Mouse (Mus musculus): ENCODE data around the gene Cd40. TPM values are rescaled to one million over a fixed set of nuclear protein-coding genes. Genes with fewer than 3 reads are reported as not detected.

The Cd40 gene
- polyA plus RNA-seq, 1 experiment from 2014 or later: 5.6 TPM

Other genes with a start within 250 kb of the Cd40 start
- 25.5 and 25.9 TPM in 2 replicates for gene Zswim1, start 232.9 kb upstream of the Cd40 start, polyA plus RNA-seq (2016; fragmentation: Nextera tagmentation; extraction: Ambion mirVana)
- gene Spata25, start 227.1 kb upstream of the Cd40 start, polyA plus RNA-seq (2016; fragmentation: Nextera tagmentation; extraction: Ambion mirVana): 0.19 TPM in 1 of 2 replicates, not detected in the other
- 77.8 and 80.4 TPM in 2 replicates for gene Ctsa, start 222.8 kb upstream of the Cd40 start, polyA plus RNA-seq (2016; fragmentation: Nextera tagmentation; extraction: Ambion mirVana)
- 3.9 and 4.5 TPM in 2 replicates for gene Neurl2, start 222.2 kb upstream of the Cd40 start, polyA plus RNA-seq (2016; fragmentation: Nextera tagmentation; extraction: Ambion mirVana)
- 36.6 and 40.0 TPM in 2 replicates for gene Pltp, start 197.9 kb upstream of the Cd40 start, polyA plus RNA-seq (2016; fragmentation: Nextera tagmentation; extraction: Ambion mirVana)
- 78.3 and 84.6 TPM in 2 replicates for gene Pcif1, start 176.3 kb upstream of the Cd40 start, polyA plus RNA-seq (2016; fragmentation: Nextera tagmentation; extraction: Ambion mirVana)
- 16.0 and 16.6 TPM in 2 replicates for gene Zfp335, start 143.9 kb upstream of the Cd40 start, polyA plus RNA-seq (2016; fragmentation: Nextera tagmentation; extraction: Ambion mirVana)
- 0.45 TPM in 1 of 2 replicates, not detected in the other for gene Mmp9, start 114.8 kb upstream of the Cd40 start, polyA plus RNA-seq (2016; fragmentation: Nextera tagmentation; extraction: Ambion mirVana)
- gene Slc12a5, start 94.8 kb upstream of the Cd40 start, polyA plus RNA-seq (2016; fragmentation: Nextera tagmentation; extraction: Ambion mirVana): 0.92 and 0.93 TPM in 2 replicates
- gene Ncoa5, start 20.8 kb upstream of the Cd40 start, polyA plus RNA-seq (2016; fragmentation: Nextera tagmentation; extraction: Ambion mirVana): 101 and 103 TPM in 2 replicates
- gene 1700025C18Rik, start 35.1 kb downstream of the Cd40 start, polyA plus RNA-seq (2016; fragmentation: Nextera tagmentation; extraction: Ambion mirVana): not detected in 2 replicates
- gene Cdh22, start 179.2 kb downstream of the Cd40 start, polyA plus RNA-seq (2016; fragmentation: Nextera tagmentation; extraction: Ambion mirVana): 2.8 and 3.1 TPM in 2 replicates
- 74.9 and 75.4 TPM in 2 replicates for gene Slc35c2, start 232.2 kb downstream of the Cd40 start, polyA plus RNA-seq (2016; fragmentation: Nextera tagmentation; extraction: Ambion mirVana)